Mouse (Mus musculus) liver, embryonic 11.5 days (tissue): Measurements from ENCODE around the gene Dse. TPM values are rescaled to one million over a fixed set of nuclear protein-coding genes. Genes with fewer than 3 reads are reported as not detected.

Source experiments
- ATAC-seq: fragments of 200-750 bp; cut with Nextera tagmentation; replicated peaks from 2 replicates; pipeline ENCODE4 v1.8.0; 2017; ENCODE audit warnings: moderate number of reproducible peaks, mild to moderate bottlenecking, moderate TSS enrichment, moderate library complexity; ENCODE audit not compliant: low FRiP score
- DNase-seq: peaks from one replicate; pipeline ENCODE4 v3.0.0-alpha.2; 2017; ENCODE audit warnings: low spot score
- H3K27ac ChIP-seq: fragments of 300-500 bp; sonication (generic); 2 replicates; pipeline ENCODE4 v1.5.1; 2014; ENCODE audit warnings: mild to moderate bottlenecking, low read depth, low read length, control low read depth
- H3K27me3 ChIP-seq: fragments of 300-500 bp; sonication (generic); replicated peaks from 2 replicates; pipeline ENCODE4 v1.6.1; 2014; ENCODE audit warnings: low read length, mixed read lengths; ENCODE audit not compliant: control insufficient read depth, insufficient read depth
- H3K36me3 ChIP-seq: fragments of 300-500 bp; sonication (generic); 2 replicates; pipeline ENCODE4 v1.6.1; 2014; ENCODE audit warnings: mild to moderate bottlenecking, low read length, moderate library complexity, mixed read lengths; ENCODE audit not compliant: control insufficient read depth, insufficient read depth
- H3K4me1 ChIP-seq: fragments of 300-500 bp; sonication (generic); replicated peaks from 2 replicates; pipeline ENCODE4 v1.6.1; 2014; ENCODE audit warnings: low read length, mixed read lengths; ENCODE audit not compliant: control insufficient read depth, insufficient read depth
- H3K4me2 ChIP-seq: fragments of 300-500 bp; sonication (generic); 2 replicates; pipeline ENCODE4 v1.6.1; 2014; ENCODE audit warnings: mild to moderate bottlenecking, control low read depth, moderate library complexity
- H3K4me3 ChIP-seq: fragments of 300-500 bp; sonication (generic); 2 replicates; pipeline ENCODE4 v1.5.1; 2014; ENCODE audit warnings: low read depth, low read length, control low read depth
- H3K9ac ChIP-seq: fragments of 300-500 bp; sonication (generic); 2 replicates; pipeline ENCODE4 v1.6.1; 2014; ENCODE audit warnings: low read depth, low read length, control low read depth
- H3K9me3 ChIP-seq: fragments of 300-500 bp; sonication (generic); 2 replicates; pipeline ENCODE4 v1.6.1; 2016; ENCODE audit warnings: low read length, inconsistent platforms, mixed read lengths; ENCODE audit not compliant: control insufficient read depth
- WGBS: fragments of 180-500 bp; shearing (Covaris S2); extraction: QIAGEN DNeasy Blood & Tissue Kit; methylation state at CpG from one replicate; pipeline ENCODE4 v1.1.7; 2014; 5-methylcytosine and 5-hydroxymethylcytosine counted together
- polyA plus RNA-seq: library from polyadenylated mRNA; unstranded; fragments of >200 nt; fragmentation: Nextera tagmentation; extraction: Ambion mirVana; gene quantifications from 2 replicates; pipeline ENCODE4 v1.2.1, GENCODE M21; 2014

Gene Dse
- polyA plus RNA-seq, 1 experiment from 2014 or later, result 14.9 TPM

GRCm38 (mm10) chr10:34138027-34138426, 69.5 kb downstream of the Dse start:
- Histone ChIP-seq H3K27me3 (no peaks in the 10 kb centered on the region), H3K36me3 (no peaks in the 10 kb centered on the region), H3K27ac (no peak overlapping the region), H3K4me1 (no peaks in the 10 kb centered on the region), H3K9ac (no peak overlapping the region), H3K4me3 (no peak overlapping the region), H3K4me2 (no peak overlapping the region), H3K9me3 (no peaks in the 10 kb centered on the region)
- 48% methylated on average over 6 of the region's 6 CpGs for WGBS
- DNase-seq, result no peak
- ATAC-seq, result no peak

GRCm38 (mm10) chr10:34136432-34136831, 71.1 kb downstream of the Dse start:
- H3K4me1 ChIP-seq, result no peaks in the 10 kb centered on the region
- H3K27me3 ChIP-seq, result no peaks in the 10 kb centered on the region
- no peak overlapping the region for H3K9ac ChIP-seq
- DNase-seq, result no peak
- ATAC-seq, result no peak
- H3K4me2 ChIP-seq, result no peak overlapping the region
- no peak overlapping the region for H3K27ac ChIP-seq
- WGBS, result 44% methylated on average over 6 of the region's 6 CpGs
- H3K36me3 ChIP-seq, result no peaks in the 10 kb centered on the region
- no peaks in the 10 kb centered on the region for H3K9me3 ChIP-seq
- H3K4me3 ChIP-seq, result no peak overlapping the region

GRCm38 (mm10) chr10:34131356-34131755, 76.2 kb downstream of the Dse start:
- no peak for DNase-seq
- Histone ChIP-seq H3K4me1 (no peaks in the 10 kb centered on the region), H3K9ac (no peak overlapping the region), H3K27me3 (no peaks in the 10 kb centered on the region), H3K9me3 (no peaks in the 10 kb centered on the region), H3K4me2 (no peak overlapping the region), H3K36me3 (no peaks in the 10 kb centered on the region), H3K27ac (no peak overlapping the region), H3K4me3 (no peak overlapping the region)
- ATAC-seq, result no peak; the same call in 1 of the 2 replicates
- 47% methylated on average over 2 of the region's 2 CpGs for WGBS

- no peak for DNase-seq
- no peaks in the 10 kb centered on the region for H3K4me1 ChIP-seq
- no peaks in the 10 kb centered on the region for H3K36me3 ChIP-seq
- H3K27ac ChIP-seq, result no peak overlapping the region
- H3K9ac ChIP-seq, result no peak overlapping the region
- H3K9me3 ChIP-seq, result no peaks in the 10 kb centered on the region
- WGBS, result 83% methylated on average over 6 of the region's 6 CpGs
- H3K4me3 ChIP-seq, result no peak overlapping the region
- H3K27me3 ChIP-seq, result no peaks in the 10 kb centered on the region
- H3K4me2 ChIP-seq, result no peak overlapping the region
- ATAC-seq, result no peak
Observed at GRCm38 (mm10) chr10:34128391-34128790, 79.1 kb downstream of the Dse start.

GRCm38 (mm10) chr10:34127392-34128378, 79.8 kb downstream of the Dse start, which contains the start of gene Calhm6:
Gene Calhm6 (minus strand): TSS chr10:34127984.
- Histone ChIP-seq H3K36me3 (no peaks in the 10 kb centered on the region), H3K4me3 (peak within 1 kb of the TSS; percentile 53), H3K9me3 (no peaks in the 10 kb centered on the region), H3K9ac (peak within 1 kb of the TSS; percentile 52), H3K27ac (no peak within 1 kb of the TSS), H3K4me1 (no peaks in the 10 kb centered on the region), H3K27me3 (no peaks in the 10 kb centered on the region), H3K4me2 (peak within 1 kb of the TSS; percentile 91)
- peak; percentile 52 for DNase-seq
- ATAC-seq, result peak; percentile 62
- WGBS, result 15% methylated on average over 44 of the region's 44 CpGs

- DNase-seq, result no peak
- Histone ChIP-seq H3K4me2 (no peak overlapping the region), H3K9ac (no peak overlapping the region), H3K9me3 (no peaks in the 10 kb centered on the region), H3K4me3 (no peak overlapping the region), H3K27ac (no peak overlapping the region), H3K27me3 (no peaks in the 10 kb centered on the region), H3K4me1 (no peaks in the 10 kb centered on the region), H3K36me3 (no peaks in the 10 kb centered on the region)
- 83% methylated on average over 2 of the region's 2 CpGs for WGBS
- no peak for ATAC-seq
Observed at GRCm38 (mm10) chr10:34118421-34118820, 89.1 kb downstream of the Dse start.

- H3K27ac ChIP-seq, result no peak overlapping the region
- no peaks in the 10 kb centered on the region for H3K4me1 ChIP-seq
- DNase-seq, result no peak
- no peaks in the 10 kb centered on the region for H3K27me3 ChIP-seq
- no peak overlapping the region for H3K4me2 ChIP-seq
- H3K9ac ChIP-seq, result no peak overlapping the region
- no peaks in the 10 kb centered on the region for H3K36me3 ChIP-seq
- H3K4me3 ChIP-seq, result no peak overlapping the region
- H3K9me3 ChIP-seq, result no peaks in the 10 kb centered on the region
- ATAC-seq, result no peak
Observed at GRCm38 (mm10) chr10:34117770-34118169, 89.7 kb downstream of the Dse start.

GRCm38 (mm10) chr10:34117131-34117530, 90.4 kb downstream of the Dse start:
- H3K4me3 ChIP-seq, result no peak overlapping the region
- no peaks in the 10 kb centered on the region for H3K36me3 ChIP-seq
- no peaks in the 10 kb centered on the region for H3K4me1 ChIP-seq
- 53% methylated on average over 3 of the region's 3 CpGs for WGBS
- H3K27me3 ChIP-seq, result no peaks in the 10 kb centered on the region
- no peaks in the 10 kb centered on the region for H3K9me3 ChIP-seq
- H3K4me2 ChIP-seq, result no peak overlapping the region
- no peak overlapping the region for H3K9ac ChIP-seq
- DNase-seq (no peak), ATAC-seq (no peak)
- H3K27ac ChIP-seq, result no peak overlapping the region
